Mouse (Mus musculus): ENCODE results near the gene Rprd1b. TPM values are rescaled to one million over a fixed set of nuclear protein-coding genes. Genes with fewer than 3 reads are reported as not detected.

Gene Rprd1b
- polyA plus RNA-seq, 1 experiment from 2014 or later = 36.6 TPM

DNA sequence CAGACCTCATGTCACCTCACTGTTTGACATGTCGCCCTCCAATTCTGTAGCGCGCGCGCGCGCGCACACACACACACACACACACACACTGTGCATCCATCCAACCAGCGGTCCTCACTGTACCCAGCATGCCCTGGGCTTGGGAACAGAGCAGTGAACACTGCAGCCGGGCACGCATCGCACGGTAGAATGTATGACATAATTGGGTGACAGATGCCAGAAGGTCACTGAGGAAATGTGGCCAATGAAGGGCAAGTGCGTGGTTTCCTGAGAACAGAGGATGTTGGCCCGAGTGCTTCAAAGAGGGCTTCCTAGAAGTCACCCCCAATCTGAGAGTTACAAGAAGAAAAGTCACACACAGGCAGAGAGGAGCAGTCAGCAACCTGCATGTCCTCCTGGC lies 146.7 kb downstream of the Rprd1b start:
- Histone ChIP-seq H3K4me1 (replicated peaks; ENCODE audit: control insufficient read depth, insufficient read depth, low read length) (peaks cover 30% of the 10 kb centered on the region), H3K9ac (replicated peaks; ENCODE audit: low read depth, low read length) (no peak overlapping the region), H3K27ac (ENCODE audit: low read length) (no peak overlapping the region), H3K4me3 (replicated peaks; ENCODE audit: low read length) (no peak overlapping the region), H3K36me3 (ENCODE audit: control insufficient read depth, insufficient read depth) (no peaks in the 10 kb centered on the region), H3K27me3 (replicated peaks; ENCODE audit: control insufficient read depth, insufficient read depth, low read length) (no peaks in the 10 kb centered on the region), H3K9me3 (ENCODE audit: control insufficient read depth, low read length) (no peaks in the 10 kb centered on the region), H3K4me2 (ENCODE audit: low read length) (no peak overlapping the region)
- no peak for ATAC-seq
- WGBS = 91% methylated on average over 15 of the region's 15 CpGs

DNA sequence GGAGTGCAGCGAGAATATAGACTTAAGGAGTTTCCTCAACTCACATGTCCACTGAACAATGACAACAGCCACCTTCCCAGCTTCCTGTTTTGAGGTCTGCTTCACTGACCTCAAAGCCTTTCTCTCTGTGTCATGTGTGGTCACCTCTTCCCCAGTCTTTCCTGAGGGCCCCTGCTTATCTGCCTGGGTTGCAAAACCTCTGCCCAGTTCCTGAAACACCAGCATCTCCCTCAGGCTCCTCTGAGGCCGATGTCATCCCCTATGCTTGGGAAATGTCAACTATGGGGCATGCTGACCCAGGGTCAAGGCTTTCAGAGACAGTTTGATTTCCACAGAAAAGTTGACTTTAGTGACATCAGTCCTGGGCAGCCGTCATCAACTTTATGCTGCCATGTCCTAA lies 147.1 kb downstream of the Rprd1b start:
- H3K27me3 ChIP-seq (replicated peaks; ENCODE audit: control insufficient read depth, insufficient read depth, low read length) = no peaks in the 10 kb centered on the region
- no peaks in the 10 kb centered on the region for H3K36me3 ChIP-seq (ENCODE audit: control insufficient read depth, insufficient read depth)
- peaks cover 32% of the 10 kb centered on the region for H3K4me1 ChIP-seq (replicated peaks; ENCODE audit: control insufficient read depth, insufficient read depth, low read length)
- H3K9ac ChIP-seq (replicated peaks; ENCODE audit: low read depth, low read length) = no peak overlapping the region
- ATAC-seq = no peak
- H3K9me3 ChIP-seq (ENCODE audit: control insufficient read depth, low read length) = no peaks in the 10 kb centered on the region
- 93% methylated on average over 3 of the region's 3 CpGs for WGBS
- H3K4me3 ChIP-seq (replicated peaks; ENCODE audit: low read length) = no peak overlapping the region
- no peak overlapping the region for H3K4me2 ChIP-seq (ENCODE audit: low read length)
- no peak overlapping the region for H3K27ac ChIP-seq (ENCODE audit: low read length)

DNA sequence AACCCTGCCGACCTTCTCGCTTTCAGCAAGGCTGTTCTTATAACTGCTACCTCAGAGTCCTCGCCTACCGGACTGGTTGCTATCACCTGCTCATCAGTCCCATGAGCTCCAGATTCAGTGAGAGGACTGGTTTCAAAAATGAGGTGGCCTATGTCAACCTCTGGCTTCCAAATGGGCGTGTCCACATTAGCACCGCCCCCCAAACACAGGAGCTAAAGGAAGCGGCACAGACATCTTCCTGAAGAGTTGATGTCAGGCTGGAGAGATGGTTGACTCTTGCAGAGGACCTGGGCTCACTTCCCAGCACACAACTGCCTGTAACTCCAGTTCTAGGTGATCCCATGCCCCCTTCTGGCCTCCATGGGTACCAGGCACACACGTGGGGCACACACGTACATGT lies 148.5 kb downstream of the Rprd1b start:
- H3K9ac ChIP-seq (replicated peaks; ENCODE audit: low read depth, low read length) = no peak overlapping the region
- H3K4me3 ChIP-seq (replicated peaks; ENCODE audit: low read length) = no peak overlapping the region
- H3K4me1 ChIP-seq (replicated peaks; ENCODE audit: control insufficient read depth, insufficient read depth, low read length) = peaks cover 38% of the 10 kb centered on the region
- H3K4me2 ChIP-seq (ENCODE audit: low read length) = no peak overlapping the region
- H3K27ac ChIP-seq (ENCODE audit: low read length) = no peak overlapping the region
- no peak for ATAC-seq
- H3K27me3 ChIP-seq (replicated peaks; ENCODE audit: control insufficient read depth, insufficient read depth, low read length) = no peaks in the 10 kb centered on the region
- no peaks in the 10 kb centered on the region for H3K9me3 ChIP-seq (ENCODE audit: control insufficient read depth, low read length)
- WGBS = 90% methylated on average over 9 of the region's 9 CpGs
- no peaks in the 10 kb centered on the region for H3K36me3 ChIP-seq (ENCODE audit: control insufficient read depth, insufficient read depth)

DNA sequence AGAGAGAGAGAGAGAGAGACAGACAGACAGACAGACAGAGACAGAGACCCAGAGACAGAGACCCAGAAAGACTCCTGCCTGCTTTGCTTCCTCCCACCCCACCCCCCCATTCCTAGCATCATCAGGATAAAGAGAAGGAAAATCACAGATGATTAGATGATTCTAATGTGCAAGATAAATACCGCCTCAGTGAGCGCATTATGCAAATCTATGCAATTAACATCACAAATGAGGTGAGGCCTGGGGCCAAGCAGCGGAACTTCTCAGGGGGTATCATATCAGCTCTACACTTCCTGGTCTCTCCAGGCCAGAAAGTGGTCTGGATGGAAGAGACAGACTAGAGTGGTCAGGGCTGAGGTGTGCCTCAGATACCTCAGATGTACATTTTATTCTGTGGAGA lies 149.3 kb downstream of the Rprd1b start:
- Histone ChIP-seq H3K4me1 (replicated peaks; ENCODE audit: control insufficient read depth, insufficient read depth, low read length) (peaks cover 42% of the 10 kb centered on the region), H3K4me2 (ENCODE audit: low read length) (no peak overlapping the region), H3K9ac (replicated peaks; ENCODE audit: low read depth, low read length) (no peak overlapping the region), H3K9me3 (ENCODE audit: control insufficient read depth, low read length) (no peaks in the 10 kb centered on the region), H3K36me3 (ENCODE audit: control insufficient read depth, insufficient read depth) (no peaks in the 10 kb centered on the region), H3K27me3 (replicated peaks; ENCODE audit: control insufficient read depth, insufficient read depth, low read length) (no peaks in the 10 kb centered on the region), H3K27ac (ENCODE audit: low read length) (no peak overlapping the region; the same call in 1 of the 2 replicates), H3K4me3 (replicated peaks; ENCODE audit: low read length) (no peak overlapping the region)
- 5% methylated on average over 3 of the region's 3 CpGs for WGBS
- ATAC-seq = peak; percentile 30; the same call in 1 of the 2 replicates

DNA sequence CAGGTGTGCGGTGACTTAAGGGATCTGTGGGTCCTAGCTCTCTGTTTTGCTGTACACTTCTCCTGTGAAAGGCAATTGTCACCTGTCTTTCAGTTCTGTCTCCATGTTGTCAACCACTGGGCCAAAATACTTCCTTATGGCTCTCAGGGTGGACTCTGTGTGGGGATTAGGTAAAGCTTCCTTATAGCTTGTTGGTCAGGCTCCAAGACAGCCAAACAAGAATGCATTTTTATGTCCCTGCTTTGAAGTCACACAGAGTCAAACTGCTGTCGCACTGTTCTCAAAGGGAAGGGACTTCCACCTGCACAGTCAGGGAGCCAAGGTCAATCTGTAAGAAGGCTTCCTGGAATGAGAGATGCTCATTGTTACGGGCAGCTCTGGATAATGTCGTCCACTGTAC lies 149.8 kb downstream of the Rprd1b start:
- no peak overlapping the region; the same call in 1 of the 2 replicates for H3K27ac ChIP-seq (ENCODE audit: low read length)
- no peaks in the 10 kb centered on the region for H3K9me3 ChIP-seq (ENCODE audit: control insufficient read depth, low read length)
- 67% methylated on average over 4 of the region's 4 CpGs for WGBS
- no peak overlapping the region for H3K4me3 ChIP-seq (replicated peaks; ENCODE audit: low read length)
- H3K27me3 ChIP-seq (replicated peaks; ENCODE audit: control insufficient read depth, insufficient read depth, low read length) = no peaks in the 10 kb centered on the region
- H3K36me3 ChIP-seq (ENCODE audit: control insufficient read depth, insufficient read depth) = no peaks in the 10 kb centered on the region
- no peak for ATAC-seq
- H3K4me1 ChIP-seq (replicated peaks; ENCODE audit: control insufficient read depth, insufficient read depth, low read length) = peaks cover 42% of the 10 kb centered on the region
- H3K4me2 ChIP-seq (ENCODE audit: low read length) = no peak overlapping the region
- no peak overlapping the region for H3K9ac ChIP-seq (replicated peaks; ENCODE audit: low read depth, low read length)

DNA sequence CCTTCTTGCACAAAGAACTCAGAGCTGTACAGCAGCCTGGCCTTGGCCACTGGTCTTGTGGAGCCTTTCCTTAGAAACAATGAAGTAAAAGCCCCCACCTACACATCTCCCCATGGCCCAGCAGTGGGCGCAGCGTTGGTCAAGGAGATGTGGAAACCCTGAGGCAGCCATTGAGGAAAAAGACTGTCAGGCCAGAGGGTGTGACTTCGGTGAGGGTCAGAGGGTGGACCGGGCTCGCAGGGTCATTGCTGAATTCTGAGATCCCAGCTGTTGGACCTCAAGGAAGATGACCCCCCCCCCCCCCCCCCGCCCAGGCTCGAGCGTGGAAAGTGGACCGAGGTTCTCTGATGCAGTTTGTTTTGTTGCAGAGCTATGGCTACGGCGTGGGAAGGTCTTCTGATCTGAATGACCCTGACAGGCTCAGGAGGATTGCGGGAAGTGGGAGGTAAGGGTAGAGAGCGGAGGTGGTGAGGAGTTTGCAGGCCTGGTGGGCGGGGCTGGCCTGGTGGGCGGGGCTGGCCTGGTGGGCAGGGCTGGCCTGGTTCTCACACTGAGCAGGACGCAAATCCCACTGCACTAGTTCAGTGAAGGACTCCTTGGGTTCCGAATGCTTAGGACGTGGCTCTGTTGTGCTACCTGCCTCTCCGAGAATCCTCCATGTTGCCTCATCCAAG lies 150.5 kb downstream of the Rprd1b start:
- peak; percentile 23 for ATAC-seq
- no peak overlapping the region; the same call in 1 of the 2 replicates for H3K9ac ChIP-seq (replicated peaks; ENCODE audit: low read depth, low read length)
- H3K27me3 ChIP-seq (replicated peaks; ENCODE audit: control insufficient read depth, insufficient read depth, low read length) = no peaks in the 10 kb centered on the region
- no peaks in the 10 kb centered on the region for H3K36me3 ChIP-seq (ENCODE audit: control insufficient read depth, insufficient read depth)
- H3K4me3 ChIP-seq (replicated peaks; ENCODE audit: low read length) = peak overlapping the region; percentile 19
- peak overlapping the region; percentile 35 for H3K4me2 ChIP-seq (ENCODE audit: low read length)
- H3K9me3 ChIP-seq (ENCODE audit: control insufficient read depth, low read length) = no peaks in the 10 kb centered on the region
- H3K4me1 ChIP-seq (replicated peaks; ENCODE audit: control insufficient read depth, insufficient read depth, low read length) = peaks cover 42% of the 10 kb centered on the region
- 17% methylated on average over 15 of the region's 19 CpGs for WGBS
- H3K27ac ChIP-seq (ENCODE audit: low read length) = no peak overlapping the region

DNA sequence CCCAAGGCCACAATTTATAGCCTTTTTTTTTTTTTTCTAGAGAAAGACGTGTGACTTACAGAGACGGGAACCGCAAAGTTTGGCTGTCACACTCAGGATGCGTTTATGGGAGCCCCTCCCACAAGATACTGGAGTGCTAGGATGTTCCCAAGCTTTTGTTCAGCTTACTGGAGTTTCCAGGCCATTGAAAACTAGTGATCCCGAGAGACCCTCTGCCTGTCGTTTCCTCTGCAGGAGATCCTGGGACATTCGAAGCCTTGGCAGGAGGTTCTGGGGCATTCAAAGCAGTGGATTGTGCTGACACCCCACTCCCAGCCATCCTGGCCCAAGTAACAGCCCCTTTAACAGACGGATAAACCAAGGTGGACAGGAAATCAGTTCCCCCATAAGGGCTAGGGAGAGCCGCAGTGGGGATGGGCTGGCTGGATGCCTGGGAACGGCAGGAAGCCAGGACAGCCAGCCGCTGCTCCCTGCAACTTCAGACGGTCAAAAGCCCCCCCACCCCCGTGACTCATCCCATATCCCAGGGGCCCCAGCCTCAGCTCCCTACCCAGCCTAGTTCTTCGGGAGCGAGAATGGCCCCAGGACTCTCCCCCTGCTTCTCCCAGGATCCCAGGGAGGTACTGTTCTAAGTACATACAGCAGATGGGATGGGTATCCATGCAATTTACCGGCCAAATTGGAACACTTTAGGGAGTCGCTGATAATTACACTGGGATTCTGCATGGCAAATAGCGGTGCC lies 151.2 kb downstream of the Rprd1b start:
- no peaks in the 10 kb centered on the region for H3K36me3 ChIP-seq (ENCODE audit: control insufficient read depth, insufficient read depth)
- peak overlapping the region; percentile 35 for H3K4me2 ChIP-seq (ENCODE audit: low read length)
- H3K4me3 ChIP-seq (replicated peaks; ENCODE audit: low read length) = peak overlapping the region; percentile 19
- no peak overlapping the region; the same call in 1 of the 2 replicates for H3K27ac ChIP-seq (ENCODE audit: low read length)
- no peaks in the 10 kb centered on the region for H3K9me3 ChIP-seq (ENCODE audit: control insufficient read depth, low read length)
- no peaks in the 10 kb centered on the region for H3K27me3 ChIP-seq (replicated peaks; ENCODE audit: control insufficient read depth, insufficient read depth, low read length)
- ATAC-seq = peak; percentile 57
- peaks cover 42% of the 10 kb centered on the region for H3K4me1 ChIP-seq (replicated peaks; ENCODE audit: control insufficient read depth, insufficient read depth, low read length)
- no peak overlapping the region; the same call in 1 of the 2 replicates for H3K9ac ChIP-seq (replicated peaks; ENCODE audit: low read depth, low read length)
- 12% methylated on average over 18 of the region's 18 CpGs for WGBS

DNA sequence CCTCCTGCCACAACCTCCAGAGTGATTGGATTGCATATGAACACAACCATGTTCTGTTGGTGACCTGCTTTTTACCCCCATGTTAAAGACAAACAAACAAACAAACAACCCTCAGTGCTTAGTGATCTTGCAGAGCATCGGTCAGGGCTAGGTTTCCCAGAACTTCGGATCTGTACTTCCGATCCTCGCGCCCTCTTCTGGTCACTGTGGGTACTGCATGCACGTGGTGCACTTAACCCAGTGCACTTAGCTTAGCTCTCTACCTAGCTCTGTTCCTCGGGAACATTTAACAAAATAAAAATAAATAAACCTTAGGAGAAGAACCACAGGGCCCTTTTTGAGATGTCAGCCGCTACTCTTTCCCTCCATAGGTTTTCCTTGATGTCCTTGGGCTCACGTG lies 152.5 kb downstream of the Rprd1b start:
- no peaks in the 10 kb centered on the region for H3K27me3 ChIP-seq (replicated peaks; ENCODE audit: control insufficient read depth, insufficient read depth, low read length)
- peak overlapping the region; percentile 84 for H3K27ac ChIP-seq (ENCODE audit: low read length)
- H3K4me3 ChIP-seq (replicated peaks; ENCODE audit: low read length) = no peak overlapping the region
- no peak overlapping the region for H3K9ac ChIP-seq (replicated peaks; ENCODE audit: low read depth, low read length)
- no peaks in the 10 kb centered on the region for H3K9me3 ChIP-seq (ENCODE audit: control insufficient read depth, low read length)
- ATAC-seq = no peak
- H3K4me2 ChIP-seq (ENCODE audit: low read length) = no peak overlapping the region
- no peaks in the 10 kb centered on the region for H3K36me3 ChIP-seq (ENCODE audit: control insufficient read depth, insufficient read depth)
- peaks cover 42% of the 10 kb centered on the region for H3K4me1 ChIP-seq (replicated peaks; ENCODE audit: control insufficient read depth, insufficient read depth, low read length)
- WGBS = 44% methylated on average over 9 of the region's 9 CpGs

Measured in forebrain, embryonic 16.5 days (tissue).